Comparison of ENCODE assay signal across 10 mouse cellular contexts in the genomic region with DNA sequence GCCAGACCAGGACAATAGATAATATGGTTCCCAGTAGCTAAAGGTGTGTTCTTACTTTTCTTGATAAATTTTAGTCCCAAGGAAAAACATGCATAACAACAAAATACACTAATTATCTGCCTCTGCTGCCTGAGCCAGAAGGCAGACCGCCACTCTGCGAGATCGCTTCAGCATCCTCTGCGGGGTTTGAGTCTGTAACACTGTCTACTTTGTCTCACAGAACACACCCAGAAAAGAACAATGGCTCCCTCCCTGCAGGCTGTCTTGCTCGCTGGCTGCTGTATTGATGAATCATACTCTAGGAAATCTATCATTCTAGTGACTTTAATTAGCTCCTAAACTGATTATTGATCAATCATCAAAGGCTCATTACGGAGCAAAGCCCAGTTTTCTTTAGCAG.
DNase-seq lines count a peak whose midpoint lies in the region; ATAC-seq and TF ChIP-seq lines count a peak whose summit lies in the region.
"Had no signal": no experiment of that assay in that cellular context is flagged by ENCODE, and none has a peak within 500 bp of the region (broad histone marks: within the 10 kb centered on the region; RNA-seq: fewer than 3 reads in every experiment).

No protein-coding gene starts in this region.

- 0 out of 2 replicates have a peak overlapping the region, but pooled peaks have one; percentile 0 for H3K4me2 ChIP-seq in midbrain, embryonic 14.5 days (ENCODE audit: low read length)
- H3K4me2 ChIP-seq: heart, embryonic 11.5 days had no signal

- peaks cover 7% of the 10 kb centered on the region for H3K27me3 ChIP-seq in E14TG2a.4 (ENCODE audit: insufficient read depth, low read length)
- H3K27me3 ChIP-seq in hindbrain, embryonic 10.5 days (ENCODE audit: insufficient read depth, poor library complexity, severe bottlenecking) = no peaks in the 10 kb centered on the region
- no peaks in the 10 kb centered on the region for H3K27me3 ChIP-seq in midbrain, embryonic 14.5 days (ENCODE audit: control insufficient read depth, insufficient read depth, low read length)

- 19% methylated on average over 6 of the region's 6 CpGs for WGBS in hindbrain, embryonic 10.5 days
- WGBS in midbrain, embryonic 14.5 days = 8% methylated on average over 6 of the region's 6 CpGs

- DNase-seq in ZHBTc4 (ENCODE audit: low read depth, low spot score) = peak; percentile 50
- peak; percentile 44 for DNase-seq in hindbrain, embryonic 10.5 days (ENCODE audit: low spot score)
- DNase-seq in midbrain, embryonic 14.5 days = peak; percentile 71
- DNase-seq in urinary bladder, postnatal 25 days (ENCODE audit: low spot score) = no peak
- no peak for DNase-seq in adrenal gland, adult 18-20 months (ENCODE audit: low spot score in 2 of 2)
- DNase-seq: left cerebral cortex, postnatal 4 days; liver, postnatal 0 days had no signal

- H3K27ac ChIP-seq in hindbrain, embryonic 10.5 days = peak overlapping the region; percentile 83
- peak overlapping the region; percentile 50 for H3K27ac ChIP-seq in midbrain, embryonic 14.5 days (replicated peaks; ENCODE audit: low read depth, low read length)

- H3K4me1 ChIP-seq in E14TG2a.4 (replicated peaks; ENCODE audit: low read depth, low read length) = peaks cover 40% of the 10 kb centered on the region
- peaks cover 85% of the 10 kb centered on the region for H3K4me1 ChIP-seq in hindbrain, embryonic 10.5 days (replicated peaks)
- peaks cover 42% of the 10 kb centered on the region for H3K4me1 ChIP-seq in midbrain, embryonic 14.5 days (ENCODE audit: control insufficient read depth, insufficient read depth, low read length)

- H3K9ac ChIP-seq in midbrain, embryonic 14.5 days (replicated peaks; ENCODE audit: low read length) = peak overlapping the region; percentile 9; the same call in 1 of the 2 replicates
- H3K9ac ChIP-seq: liver, postnatal 0 days had no signal

- no peak for TF ChIP-seq CTCF in E14TG2a.4 (conservative IDR thresholded peaks at IDR 0.05; ENCODE audit: low read length)

- no peak for ATAC-seq in midbrain, embryonic 14.5 days (ENCODE audit: low FRiP score, low TSS enrichment)
- ATAC-seq in erythroid progenitor cell, adult 5-6 weeks (replicated peaks; ENCODE audit: low FRiP score, poor library complexity, severe bottlenecking) = no peak
- ATAC-seq: liver, postnatal 0 days had no signal

- no peaks in the 10 kb centered on the region for H3K9me3 ChIP-seq in E14TG2a.4 (ENCODE audit: low read length)
- no peaks in the 10 kb centered on the region for H3K9me3 ChIP-seq in hindbrain, embryonic 10.5 days
- H3K9me3 ChIP-seq in midbrain, embryonic 14.5 days (ENCODE audit: control insufficient read depth, low read length) = no peaks in the 10 kb centered on the region

- no peaks in the 10 kb centered on the region for H3K36me3 ChIP-seq in E14TG2a.4 (ENCODE audit: insufficient read depth, low read length)
- H3K36me3 ChIP-seq in hindbrain, embryonic 10.5 days = no peaks in the 10 kb centered on the region
- H3K36me3 ChIP-seq in midbrain, embryonic 14.5 days (ENCODE audit: control insufficient read depth, insufficient read depth, low read length) = no peaks in the 10 kb centered on the region

- 0 out of 2 replicates have a peak overlapping the region, but pooled peaks have one; percentile 10 for H3K4me3 ChIP-seq in E14TG2a.4 (replicated peaks; ENCODE audit: low read length)
- no peak overlapping the region for H3K4me3 ChIP-seq in hindbrain, embryonic 10.5 days
- no peak overlapping the region for H3K4me3 ChIP-seq in midbrain, embryonic 14.5 days (replicated peaks; ENCODE audit: low read depth, low read length)

Comparison
In these comparisons a context has a peak if more than half of its experiments do, and no peak if none do; other contexts are left out.
1. DNase-seq: peak in ZHBTc4 (single experiment), hindbrain, embryonic 10.5 days (single experiment) and midbrain, embryonic 14.5 days (single experiment); none in urinary bladder, postnatal 25 days (single experiment) and adrenal gland, adult 18-20 months (0 of 2).